Mouse (Mus musculus): ENCODE results near the gene Pex26. TPM values are rescaled to one million over a fixed set of nuclear protein-coding genes. Genes with fewer than 3 reads are reported as not detected.
A peak's percentile ranks its signal among the peaks of the same experiment; 100 is the strongest.

The Pex26 gene
- polyA plus RNA-seq, 1 experiment from 2014 or later: 7.6 TPM

GRCm38 (mm10) chr6:121185232-121185631 lies 1.8 kb downstream of the Pex26 start:
- H3K36me3 ChIP-seq (ENCODE audit: control insufficient read depth, insufficient read depth, low read length): peaks cover 31% of the 10 kb centered on the region
- H3K4me2 ChIP-seq (ENCODE audit: low read depth, low read length): peak overlapping the region; percentile 86
- no peak overlapping the region for H3K27ac ChIP-seq (replicated peaks; ENCODE audit: low read depth, low read length)
- ATAC-seq (ENCODE audit: low read depth): no peak
- peaks cover 6% of the 10 kb centered on the region for H3K4me1 ChIP-seq (ENCODE audit: control insufficient read depth, insufficient read depth, low read length)
- DNase-seq (ENCODE audit: low spot score): no peak
- peak overlapping the region; percentile 61; the same call in 1 of the 2 replicates for H3K4me3 ChIP-seq (ENCODE audit: low read depth, low read length)
- no peaks in the 10 kb centered on the region for H3K27me3 ChIP-seq (replicated peaks; ENCODE audit: control insufficient read depth, insufficient read depth, low read length)
- WGBS: 85% methylated on average over 8 of the region's 8 CpGs
- peak overlapping the region; percentile 40; the same call in 1 of the 2 replicates for H3K9ac ChIP-seq (ENCODE audit: low read depth, low read length)
- H3K9me3 ChIP-seq (ENCODE audit: control insufficient read depth, low read length): no peaks in the 10 kb centered on the region

- ATAC-seq (ENCODE audit: low read depth) (no peak), DNase-seq (ENCODE audit: low spot score) (no peak)
- WGBS: 73% methylated on average over 11 of the region's 11 CpGs
- H3K4me2 ChIP-seq (ENCODE audit: low read depth, low read length): no peak overlapping the region
- H3K4me3 ChIP-seq (ENCODE audit: low read depth, low read length): no peak overlapping the region
- H3K27me3 ChIP-seq (replicated peaks; ENCODE audit: control insufficient read depth, insufficient read depth, low read length): no peaks in the 10 kb centered on the region
- H3K9ac ChIP-seq (ENCODE audit: low read depth, low read length): no peak overlapping the region
- no peaks in the 10 kb centered on the region for H3K4me1 ChIP-seq (ENCODE audit: control insufficient read depth, insufficient read depth, low read length)
- no peak overlapping the region for H3K27ac ChIP-seq (replicated peaks; ENCODE audit: low read depth, low read length)
- peaks cover 63% of the 10 kb centered on the region for H3K36me3 ChIP-seq (ENCODE audit: control insufficient read depth, insufficient read depth, low read length)
- H3K9me3 ChIP-seq (ENCODE audit: control insufficient read depth, low read length): no peaks in the 10 kb centered on the region
Measured at GRCm38 (mm10) chr6:121191261-121192009, 8.0 kb downstream of the Pex26 start.

- DNase-seq (ENCODE audit: low spot score): no peak
- no peak overlapping the region for H3K27ac ChIP-seq (replicated peaks; ENCODE audit: low read depth, low read length)
- H3K4me1 ChIP-seq (ENCODE audit: control insufficient read depth, insufficient read depth, low read length): no peaks in the 10 kb centered on the region
- no peaks in the 10 kb centered on the region for H3K27me3 ChIP-seq (replicated peaks; ENCODE audit: control insufficient read depth, insufficient read depth, low read length)
- ATAC-seq (ENCODE audit: low read depth): 0 out of 2 replicates have a peak, but pooled peaks have one; percentile 12
- 41% methylated on average over 13 of the region's 13 CpGs for WGBS
- no peak overlapping the region for H3K9ac ChIP-seq (ENCODE audit: low read depth, low read length)
- peaks cover 52% of the 10 kb centered on the region for H3K36me3 ChIP-seq (ENCODE audit: control insufficient read depth, insufficient read depth, low read length)
- H3K4me3 ChIP-seq (ENCODE audit: low read depth, low read length): no peak overlapping the region
- no peaks in the 10 kb centered on the region for H3K9me3 ChIP-seq (ENCODE audit: control insufficient read depth, low read length)
- H3K4me2 ChIP-seq (ENCODE audit: low read depth, low read length): no peak overlapping the region
Measured at GRCm38 (mm10) chr6:121194061-121194955, 10.8 kb downstream of the Pex26 start.

- no peak for ATAC-seq (ENCODE audit: low read depth)
- 76% methylated on average over 14 of the region's 14 CpGs for WGBS
- H3K4me1 ChIP-seq (ENCODE audit: control insufficient read depth, insufficient read depth, low read length): no peaks in the 10 kb centered on the region
- DNase-seq (ENCODE audit: low spot score): no peak
- H3K4me2 ChIP-seq (ENCODE audit: low read depth, low read length): no peak overlapping the region
- H3K36me3 ChIP-seq (ENCODE audit: control insufficient read depth, insufficient read depth, low read length): peaks cover 46% of the 10 kb centered on the region
- no peak overlapping the region for H3K27ac ChIP-seq (replicated peaks; ENCODE audit: low read depth, low read length)
- H3K9me3 ChIP-seq (ENCODE audit: control insufficient read depth, low read length): no peaks in the 10 kb centered on the region
- no peaks in the 10 kb centered on the region for H3K27me3 ChIP-seq (replicated peaks; ENCODE audit: control insufficient read depth, insufficient read depth, low read length)
- H3K4me3 ChIP-seq (ENCODE audit: low read depth, low read length): no peak overlapping the region
- no peak overlapping the region for H3K9ac ChIP-seq (ENCODE audit: low read depth, low read length)
Measured at GRCm38 (mm10) chr6:121194956-121195731, 11.7 kb downstream of the Pex26 start.

GRCm38 (mm10) chr6:121197807-121198365 lies 14.4 kb downstream of the Pex26 start:
- peaks cover 28% of the 10 kb centered on the region; the same call in 1 of the 2 replicates for H3K36me3 ChIP-seq (ENCODE audit: control insufficient read depth, insufficient read depth, low read length)
- H3K9me3 ChIP-seq (ENCODE audit: control insufficient read depth, low read length): no peaks in the 10 kb centered on the region
- no peaks in the 10 kb centered on the region for H3K27me3 ChIP-seq (replicated peaks; ENCODE audit: control insufficient read depth, insufficient read depth, low read length)
- H3K9ac ChIP-seq (ENCODE audit: low read depth, low read length): no peak overlapping the region
- no peak for ATAC-seq (ENCODE audit: low read depth)
- no peak overlapping the region for H3K4me3 ChIP-seq (ENCODE audit: low read depth, low read length)
- no peak overlapping the region for H3K27ac ChIP-seq (replicated peaks; ENCODE audit: low read depth, low read length)
- no peaks in the 10 kb centered on the region for H3K4me1 ChIP-seq (ENCODE audit: control insufficient read depth, insufficient read depth, low read length)
- DNase-seq (ENCODE audit: low spot score): no peak
- no peak overlapping the region for H3K4me2 ChIP-seq (ENCODE audit: low read depth, low read length)
- 31% methylated on average over 9 of the region's 9 CpGs for WGBS

GRCm38 (mm10) chr6:121200458-121200857 lies 17.0 kb downstream of the Pex26 start:
- ATAC-seq (ENCODE audit: low read depth) (no peak), DNase-seq (ENCODE audit: low spot score) (no peak)
- Histone ChIP-seq H3K27me3 (replicated peaks; ENCODE audit: control insufficient read depth, insufficient read depth, low read length) (no peaks in the 10 kb centered on the region), H3K4me2 (ENCODE audit: low read depth, low read length) (no peak overlapping the region), H3K9ac (ENCODE audit: low read depth, low read length) (no peak overlapping the region), H3K36me3 (ENCODE audit: control insufficient read depth, insufficient read depth, low read length) (0 out of 2 replicates have a peak, but pooled peaks cover 9% of the 10 kb centered on the region), H3K4me1 (ENCODE audit: control insufficient read depth, insufficient read depth, low read length) (no peaks in the 10 kb centered on the region), H3K4me3 (ENCODE audit: low read depth, low read length) (no peak overlapping the region), H3K27ac (replicated peaks; ENCODE audit: low read depth, low read length) (no peak overlapping the region), H3K9me3 (ENCODE audit: control insufficient read depth, low read length) (no peaks in the 10 kb centered on the region)
- WGBS: 82% methylated on average over 4 of the region's 4 CpGs

- Histone ChIP-seq H3K4me2 (ENCODE audit: low read depth, low read length) (no peak overlapping the region), H3K9ac (ENCODE audit: low read depth, low read length) (no peak overlapping the region), H3K36me3 (ENCODE audit: control insufficient read depth, insufficient read depth, low read length) (no peaks in the 10 kb centered on the region), H3K27ac (replicated peaks; ENCODE audit: low read depth, low read length) (no peak overlapping the region), H3K9me3 (ENCODE audit: control insufficient read depth, low read length) (no peaks in the 10 kb centered on the region), H3K4me3 (ENCODE audit: low read depth, low read length) (no peak overlapping the region), H3K4me1 (ENCODE audit: control insufficient read depth, insufficient read depth, low read length) (no peaks in the 10 kb centered on the region), H3K27me3 (replicated peaks; ENCODE audit: control insufficient read depth, insufficient read depth, low read length) (no peaks in the 10 kb centered on the region)
- 67% methylated on average over 5 of the region's 5 CpGs for WGBS
- ATAC-seq (ENCODE audit: low read depth) (no peak), DNase-seq (ENCODE audit: low spot score) (no peak)
Measured at GRCm38 (mm10) chr6:121202026-121202425, 18.6 kb downstream of the Pex26 start.

- ATAC-seq (ENCODE audit: low read depth): no peak
- Histone ChIP-seq H3K27ac (replicated peaks; ENCODE audit: low read depth, low read length) (no peak overlapping the region), H3K4me2 (ENCODE audit: low read depth, low read length) (no peak overlapping the region), H3K9ac (ENCODE audit: low read depth, low read length) (no peak overlapping the region), H3K27me3 (replicated peaks; ENCODE audit: control insufficient read depth, insufficient read depth, low read length) (peaks cover 24% of the 10 kb centered on the region), H3K4me3 (ENCODE audit: low read depth, low read length) (no peak overlapping the region), H3K36me3 (ENCODE audit: control insufficient read depth, insufficient read depth, low read length) (no peaks in the 10 kb centered on the region), H3K9me3 (ENCODE audit: control insufficient read depth, low read length) (no peaks in the 10 kb centered on the region), H3K4me1 (ENCODE audit: control insufficient read depth, insufficient read depth, low read length) (peaks cover 9% of the 10 kb centered on the region)
- no peak for DNase-seq (ENCODE audit: low spot score)
- WGBS: 85% methylated on average over 5 of the region's 5 CpGs
Measured at GRCm38 (mm10) chr6:121206481-121206880, 23.0 kb downstream of the Pex26 start.
